Mouse (Mus musculus): ENCODE data around the gene Ikzf4. TPM values are rescaled to one million over a fixed set of nuclear protein-coding genes. Genes with fewer than 3 reads are reported as not detected.
"Not testable (repeated sequence)": the region's sequence is repeated elsewhere in the genome, so short reads cannot be mapped to it uniquely, and the experiment has no call there.

Ikzf4 gene
- total RNA-seq, 2 experiments from 2014 or later, result 0.52 to 1.2 TPM

- intact Hi-C loops (cut with DNase I), result no loop called here
- DNase-seq (ENCODE audit: low spot score), result no peak
Measured at GRCm38 (mm10) chr10:128614934-128615333, 30.9 kb downstream of the Ikzf4 start.

- intact Hi-C loops (cut with DNase I), result loop anchor here (2.0 kb wide), 1 partner anchor 59 kb away; no protein-coding TSS in a partner anchor
- not testable (repeated sequence) for DNase-seq (ENCODE audit: low spot score)
Measured at GRCm38 (mm10) chr10:128613820-128614219, 32.0 kb downstream of the Ikzf4 start.

GRCm38 (mm10) chr10:128613154-128613440 lies 32.7 kb downstream of the Ikzf4 start:
- DNase-seq (ENCODE audit: low spot score), result no peak
- intact Hi-C loops (cut with DNase I), result loop anchor here (2.0 kb wide), 1 partner anchor 60 kb away; no protein-coding TSS in a partner anchor

DNA sequence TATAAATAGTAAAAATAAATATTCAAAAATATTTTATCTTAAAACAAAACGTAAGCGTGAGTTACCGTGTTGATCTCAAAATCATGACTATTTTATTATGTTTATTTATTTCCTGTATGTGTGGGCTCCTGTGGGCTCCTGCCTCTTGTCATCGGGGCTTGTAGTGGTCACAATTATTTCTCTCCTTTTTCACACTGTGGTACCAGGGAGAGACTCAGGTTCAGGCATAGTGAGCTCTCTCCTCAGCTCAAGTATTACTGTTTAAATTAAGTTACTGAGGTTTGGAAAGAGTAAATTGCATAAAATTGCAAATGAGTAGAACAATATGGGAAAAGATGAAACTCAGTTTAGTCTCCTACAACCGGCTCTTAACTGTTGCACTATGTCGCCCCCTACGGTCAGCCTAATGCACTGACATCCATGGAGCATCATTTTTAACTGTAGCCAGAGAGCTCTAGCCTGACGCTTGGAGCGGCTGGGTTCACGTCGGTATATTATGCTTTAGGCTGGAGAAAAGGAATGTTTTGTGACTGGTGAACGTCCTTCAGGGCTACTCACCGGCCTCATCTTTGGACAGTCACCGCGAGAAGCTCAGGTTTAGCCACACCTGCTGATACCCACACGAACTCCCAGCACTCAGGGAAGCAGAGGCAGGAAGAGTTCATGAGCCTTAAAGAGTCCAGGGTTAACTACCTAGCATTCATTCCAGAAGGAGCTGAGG lies 33.2 kb downstream of the Ikzf4 start:
- intact Hi-C loops (cut with DNase I), result loop anchor here (2.0 kb wide), 1 partner anchor 60 kb away; no protein-coding TSS in a partner anchor
- DNase-seq (ENCODE audit: low spot score), result peak; percentile 8

DNA sequence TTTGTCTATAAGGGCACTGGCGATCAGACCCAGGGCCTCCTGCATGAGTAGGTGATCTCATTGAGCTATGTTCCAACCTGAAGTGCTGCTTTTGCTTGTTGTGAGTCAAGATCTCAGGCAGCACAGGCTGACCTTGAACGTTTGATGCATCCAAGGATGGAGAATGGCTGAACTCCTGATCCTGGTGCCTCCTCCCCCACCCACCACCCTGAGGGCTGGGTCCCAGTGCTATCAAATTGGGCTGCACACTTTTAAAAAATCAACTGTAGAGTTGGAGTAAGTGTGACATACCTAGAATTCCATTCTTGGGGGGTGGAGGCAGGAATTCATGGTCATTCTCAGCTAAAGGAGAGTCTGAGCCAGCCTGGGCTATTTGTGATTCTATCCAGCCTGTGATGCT lies 39.3 kb downstream of the Ikzf4 start:
- no peak for DNase-seq (ENCODE audit: low spot score)
- intact Hi-C loops (cut with DNase I), result no loop called here

- intact Hi-C loops (cut with DNase I), result no loop called here
- DNase-seq (ENCODE audit: low spot score), result no peak
Measured at GRCm38 (mm10) chr10:128602470-128603128, 43.2 kb downstream of the Ikzf4 start.

DNA sequence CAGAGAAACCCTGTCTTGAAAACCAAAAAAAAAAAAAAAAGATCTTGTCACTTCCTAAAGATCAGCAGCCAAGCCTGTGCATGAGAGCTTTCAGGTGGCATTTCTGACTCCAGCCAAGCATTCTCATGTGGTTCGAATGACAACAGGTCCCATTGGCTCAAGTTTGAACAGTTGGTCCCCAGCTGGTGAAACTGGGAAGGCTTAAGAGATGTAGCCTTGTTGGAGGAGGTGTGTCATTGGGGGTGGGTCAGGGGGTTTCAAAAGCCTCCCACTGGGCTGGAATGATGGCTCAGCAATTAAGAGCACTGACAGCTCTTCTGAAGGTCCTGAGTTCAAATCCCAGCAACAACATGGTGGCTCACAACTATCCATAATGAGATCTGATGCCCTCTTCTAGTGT lies 44.3 kb downstream of the Ikzf4 start:
- intact Hi-C loops (cut with DNase I), result no loop called here
- DNase-seq (ENCODE audit: low spot score), result no peak

DNA sequence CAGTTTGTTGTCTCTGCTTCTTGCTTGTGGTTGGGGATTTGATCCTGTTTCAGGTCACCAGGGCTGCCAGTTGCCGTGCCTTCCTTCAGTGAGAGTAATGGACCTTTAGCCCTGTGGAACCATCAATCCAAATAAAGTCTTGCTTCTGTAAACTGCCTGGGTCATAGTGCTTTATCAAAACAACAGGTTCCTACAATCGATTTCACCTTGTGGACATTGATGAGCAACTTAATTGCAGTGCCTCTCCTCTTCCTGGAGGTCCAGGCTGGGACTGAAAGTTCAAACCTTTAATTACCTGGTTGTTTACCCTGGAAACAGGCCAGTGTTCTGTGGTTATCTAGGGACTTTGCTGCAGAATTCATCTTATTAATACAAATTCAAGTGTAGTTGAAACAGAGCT lies 47.3 kb downstream of the Ikzf4 start:
- intact Hi-C loops (cut with DNase I), result no loop called here

GRCm38 (mm10) chr10:128592797-128593196 lies 53.0 kb downstream of the Ikzf4 start:
- intact Hi-C loops (cut with DNase I), result no loop called here
- no peak for DNase-seq (ENCODE audit: low spot score)

More for the DNA sequence above, 47.3 kb downstream of the Ikzf4 start:
- no peak for DNase-seq (ENCODE audit: low spot score)

- intact Hi-C loops (cut with DNase I), result no loop called here
- no peak for DNase-seq (ENCODE audit: low spot score)
Measured at GRCm38 (mm10) chr10:128591436-128591835, 54.4 kb downstream of the Ikzf4 start.

DNA sequence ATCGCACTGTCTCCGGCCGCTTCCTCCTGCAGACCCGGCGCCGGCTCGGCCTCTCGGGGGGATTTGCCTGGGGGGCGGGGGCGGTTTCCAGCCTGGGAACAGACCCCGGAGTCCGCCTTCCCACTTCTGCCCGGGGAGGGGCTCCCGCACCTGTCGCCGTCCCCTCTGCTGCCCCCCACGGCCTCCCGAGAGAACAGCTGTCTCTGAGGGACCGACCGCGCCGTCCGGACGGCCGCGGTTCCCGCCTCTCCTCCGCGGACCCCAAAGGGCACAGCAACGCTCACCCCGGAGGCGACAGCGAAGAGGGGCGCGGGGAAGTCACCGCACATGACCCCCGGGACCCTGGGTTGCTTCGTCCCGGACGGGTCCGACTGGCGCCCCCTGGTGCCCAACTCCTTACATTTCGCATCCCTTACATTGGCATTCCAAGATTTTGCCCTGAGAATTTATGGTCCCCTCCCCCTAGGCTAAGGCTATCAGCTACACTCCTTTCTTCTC lies 55.5 kb downstream of the Ikzf4 start:
- intact Hi-C loops (cut with DNase I), result no loop called here
- DNase-seq (ENCODE audit: low spot score), result peak; percentile 10

DNA sequence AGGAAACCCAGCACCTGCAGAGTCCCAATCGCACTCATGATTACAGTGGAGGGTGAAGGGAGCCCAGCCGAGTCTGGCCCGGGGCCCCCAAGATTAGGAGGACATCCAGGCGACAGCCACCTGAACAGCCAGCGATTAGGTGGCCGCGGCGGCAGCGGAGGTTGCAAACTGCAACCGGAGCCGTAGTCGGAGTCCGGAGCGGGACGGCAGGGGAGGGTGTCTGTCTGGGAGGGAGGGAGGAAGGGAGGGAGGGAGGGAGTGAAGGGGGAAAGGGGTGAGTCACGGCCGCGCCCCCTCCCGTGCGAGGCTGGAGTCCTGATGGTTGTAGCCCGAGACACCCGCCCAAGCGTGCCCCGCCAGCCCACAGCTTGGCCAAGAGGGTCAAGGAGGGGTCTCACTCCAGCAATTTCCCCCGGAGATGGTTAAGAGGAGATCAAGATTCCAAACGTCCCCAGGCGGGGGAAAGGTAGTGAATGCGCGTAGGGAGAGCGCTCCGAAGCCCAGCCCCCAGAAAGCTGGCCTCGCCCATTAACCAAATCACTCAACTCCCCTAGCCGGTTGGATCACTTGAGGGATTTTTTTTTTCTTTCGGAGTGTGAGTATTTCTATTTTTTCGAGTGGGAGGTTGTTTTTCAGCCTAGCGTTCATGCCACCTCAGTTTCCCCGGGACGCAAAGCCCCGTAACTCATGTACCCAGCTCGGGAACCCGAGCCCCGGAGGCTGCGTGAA lies 56.2 kb downstream of the Ikzf4 start, which contains the start of gene Erbb3:
Gene Erbb3, minus strand, starts transcription at position 189 of the 729 bp plus-strand sequence.
- intact Hi-C loops (cut with DNase I), result no loop called here
- peak; percentile 20 for DNase-seq (ENCODE audit: low spot score)

DNA sequence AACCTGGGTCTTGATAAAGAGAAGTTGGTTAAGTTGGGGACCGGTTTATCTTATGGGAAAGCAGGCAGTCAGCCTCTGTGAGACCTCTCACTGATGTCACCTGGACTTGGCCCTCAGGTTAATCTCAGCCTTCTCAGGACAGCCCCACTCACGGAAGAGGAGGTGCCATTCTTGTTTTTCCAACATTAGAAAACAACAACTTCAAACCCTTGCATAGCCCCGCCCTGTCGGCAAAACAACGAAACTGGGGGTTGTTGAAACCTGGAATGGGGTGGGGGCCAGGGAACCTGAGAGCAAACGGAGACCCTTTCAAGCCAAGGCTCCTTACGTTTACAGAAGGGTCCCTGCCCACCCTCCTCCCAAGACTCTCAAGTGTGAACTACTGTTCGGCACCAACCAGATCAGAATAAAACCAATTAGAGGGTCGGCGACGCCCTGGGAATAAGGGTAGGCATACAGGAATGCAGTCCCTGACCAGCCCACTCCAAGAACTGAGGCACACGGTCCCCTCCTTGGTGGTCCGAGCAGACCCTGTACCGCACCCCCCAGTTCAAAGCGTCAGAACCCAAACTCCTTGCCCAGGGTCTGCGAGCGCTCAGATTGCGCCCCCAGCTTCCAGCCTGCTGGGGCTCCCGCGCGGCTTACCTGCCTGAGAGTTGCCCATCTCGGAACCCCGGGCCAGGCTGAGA lies 56.9 kb downstream of the Ikzf4 start:
- DNase-seq (ENCODE audit: low spot score), result no peak
- intact Hi-C loops (cut with DNase I), result no loop called here

- no peak for DNase-seq (ENCODE audit: low spot score)
- intact Hi-C loops (cut with DNase I), result no loop called here
Measured at GRCm38 (mm10) chr10:128588136-128588535, 57.7 kb downstream of the Ikzf4 start.

GRCm38 (mm10) chr10:128587697-128588096 lies 58.1 kb downstream of the Ikzf4 start:
- intact Hi-C loops (cut with DNase I), result no loop called here
- no peak for DNase-seq (ENCODE audit: low spot score)

- intact Hi-C loops (cut with DNase I), result no loop called here
- DNase-seq (ENCODE audit: low spot score), result no peak
Measured at GRCm38 (mm10) chr10:128587120-128587519, 58.7 kb downstream of the Ikzf4 start.

- intact Hi-C loops (cut with DNase I), result no loop called here
- no peak for DNase-seq (ENCODE audit: low spot score)
Measured at GRCm38 (mm10) chr10:128586546-128586945, 59.2 kb downstream of the Ikzf4 start.

DNA sequence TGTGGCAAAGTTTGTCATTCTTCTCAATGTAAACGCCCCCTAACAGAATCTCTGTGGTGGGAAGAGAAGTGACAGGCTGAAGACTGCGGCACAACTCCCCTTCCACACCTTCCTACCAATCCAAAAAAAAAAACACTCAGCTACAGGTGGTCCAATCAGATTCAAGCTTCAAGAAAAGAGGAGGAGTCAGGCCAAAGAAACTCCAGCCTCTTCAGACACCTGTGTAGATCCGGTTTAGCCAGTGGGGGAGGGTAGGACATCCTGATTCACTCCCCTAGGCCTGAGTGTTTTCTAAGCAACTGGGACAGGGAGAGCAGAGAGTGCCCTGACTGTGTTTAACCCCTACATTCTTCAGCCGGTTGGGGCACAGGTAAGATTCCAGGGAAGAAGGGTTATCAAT lies 61.4 kb downstream of the Ikzf4 start:
- DNase-seq (ENCODE audit: low spot score), result no peak
- intact Hi-C loops (cut with DNase I), result no loop called here

- DNase-seq (ENCODE audit: low spot score), result peak; percentile 48
- intact Hi-C loops (cut with DNase I), result no loop called here
Measured at GRCm38 (mm10) chr10:128583644-128584043, 62.1 kb downstream of the Ikzf4 start.
